Comparison of ENCODE assay signal across 23 mouse cellular contexts in genomic region chr5:123035089-123035488, GRCm38 (mm10). TPM values are rescaled to one million over a fixed set of nuclear protein-coding genes. Genes with fewer than 3 reads are reported as not detected.
DNase-seq lines count a peak whose midpoint lies in the region; ATAC-seq and TF ChIP-seq lines count a peak whose summit lies in the region.
"Had no signal": no experiment of that assay in that cellular context is flagged by ENCODE, and none has a peak within 500 bp of the region (broad histone marks: within the 10 kb centered on the region; RNA-seq: fewer than 3 reads in every experiment).

No protein-coding gene starts in this region.

- no peak overlapping the region for H3K27ac ChIP-seq in liver, embryonic 11.5 days (ENCODE audit: low read depth, low read length)
- peak overlapping the region; percentile 0 for H3K27ac ChIP-seq in liver, embryonic 14.5 days
- peak overlapping the region; percentile 20 for H3K27ac ChIP-seq in stomach, postnatal 0 days (replicated peaks)
- H3K27ac ChIP-seq: forebrain, embryonic 13.5 days; hindbrain, postnatal 0 days; limb, embryonic 13.5 days; macrophage; neural tube, embryonic 13.5 days had no signal

- no peak for TF ChIP-seq CTCF in liver, embryonic 14.5 days (IDR thresholded peaks at IDR 0.05; ENCODE audit: low read depth)
- no peak for TF ChIP-seq CTCF in stomach, postnatal 0 days (IDR thresholded peaks at IDR 0.05; ENCODE audit: low read depth)

- no peak overlapping the region for H3K4me3 ChIP-seq in liver, embryonic 11.5 days (ENCODE audit: low read depth, low read length)
- H3K4me3 ChIP-seq in liver, embryonic 14.5 days (ENCODE audit: insufficient read depth in 1 of 2, low read depth in 2 of 2, low read length in 2 of 2) = no peak overlapping the region
- H3K4me3 ChIP-seq in stomach, postnatal 0 days (ENCODE audit: low read depth, low read length) = no peak overlapping the region
- H3K4me3 ChIP-seq: forebrain, embryonic 13.5 days; gastrocnemius, adult 2 months; limb, embryonic 13.5 days; myocyte; neural tube, embryonic 13.5 days had no signal

- WGBS in liver, embryonic 11.5 days = 92% methylated on average over 4 of the region's 4 CpGs
- WGBS in liver, embryonic 14.5 days (ENCODE audit: insufficient replicate concordance) = 75% methylated on average over 4 of the region's 4 CpGs
- WGBS in stomach, postnatal 0 days = 79% methylated on average over 4 of the region's 4 CpGs

- no peak for DNase-seq in liver, embryonic 11.5 days (ENCODE audit: low spot score)
- no peak for DNase-seq in liver
- DNase-seq in liver, embryonic 14.5 days (ENCODE audit: low read depth in 3 of 3, low spot score in 3 of 3) = no peak
- DNase-seq in stomach, postnatal 0 days (ENCODE audit: low spot score) = no peak
- no peak for DNase-seq in lung, postnatal 4 days
- no peak for DNase-seq in adrenal gland, adult 18-20 months (ENCODE audit: low spot score in 2 of 2)
- no peak for DNase-seq in Muller cell, postnatal 12 days (ENCODE audit: inconsistent ontology term)
- DNase-seq: adrenal gland, adult 2 months; cerebellum, adult 11-12 months; gastrocnemius, adult 2 months; heart, postnatal 10 days; thymus, postnatal 14 days had no signal

- H3K9me3 ChIP-seq in liver, embryonic 11.5 days (ENCODE audit: control insufficient read depth, low read length) = no peaks in the 10 kb centered on the region
- H3K9me3 ChIP-seq in liver, embryonic 14.5 days (ENCODE audit: control insufficient read depth, low read length) = no peaks in the 10 kb centered on the region
- no peaks in the 10 kb centered on the region for H3K9me3 ChIP-seq in stomach, postnatal 0 days (ENCODE audit: control insufficient read depth, low read length)
- H3K9me3 ChIP-seq: forebrain, embryonic 13.5 days; limb, embryonic 13.5 days; neural tube, embryonic 13.5 days had no signal

- ATAC-seq in liver, embryonic 11.5 days (replicated peaks; ENCODE audit: low FRiP score) = no peak
- peak; percentile 70 for ATAC-seq in erythroid progenitor cell, adult 5-6 weeks (replicated peaks; ENCODE audit: low FRiP score, poor library complexity, severe bottlenecking)
- ATAC-seq in liver, embryonic 14.5 days (ENCODE audit: insufficient read depth) = peak; percentile 60
- ATAC-seq in stomach, postnatal 0 days (ENCODE audit: low FRiP score, low TSS enrichment) = peak; percentile 81
- ATAC-seq: forebrain, embryonic 13.5 days; hindbrain, postnatal 0 days; midbrain, embryonic 16.5 days; Patski had no signal

- H3K27me3 ChIP-seq in liver, embryonic 11.5 days (replicated peaks; ENCODE audit: control insufficient read depth, insufficient read depth, low read length) = no peaks in the 10 kb centered on the region
- H3K27me3 ChIP-seq in liver, embryonic 14.5 days (ENCODE audit: control insufficient read depth, insufficient read depth, low read length) = no peaks in the 10 kb centered on the region
- H3K27me3 ChIP-seq in stomach, postnatal 0 days (ENCODE audit: control insufficient read depth, insufficient read depth, low read length) = no peaks in the 10 kb centered on the region
- H3K27me3 ChIP-seq: forebrain, embryonic 13.5 days; limb, embryonic 13.5 days; neural tube, embryonic 13.5 days; Patski had no signal

- H3K4me2 ChIP-seq in liver, embryonic 11.5 days = no peak overlapping the region
- H3K4me2 ChIP-seq in liver, embryonic 14.5 days (ENCODE audit: low read depth) = peak overlapping the region; percentile 4
- H3K4me2 ChIP-seq in stomach, postnatal 0 days (replicated peaks; ENCODE audit: low read depth) = no peak overlapping the region
- H3K4me2 ChIP-seq: forebrain, embryonic 13.5 days; heart, embryonic 11.5 days; limb, embryonic 13.5 days; neural tube, embryonic 13.5 days had no signal

- H3K36me3 ChIP-seq in liver, embryonic 11.5 days (ENCODE audit: control insufficient read depth, insufficient read depth, low read length) = no peaks in the 10 kb centered on the region; the same call in 1 of the 2 replicates
- H3K36me3 ChIP-seq in liver, embryonic 14.5 days (replicated peaks; ENCODE audit: control insufficient read depth, insufficient read depth, low read depth) = no peaks in the 10 kb centered on the region
- no peaks in the 10 kb centered on the region for H3K36me3 ChIP-seq in stomach, postnatal 0 days (ENCODE audit: control insufficient read depth, insufficient read depth, low read length)

- peak overlapping the region; percentile 2; the same call in 1 of the 2 replicates for H3K9ac ChIP-seq in liver, embryonic 11.5 days (ENCODE audit: low read depth, low read length)
- H3K9ac ChIP-seq in liver, embryonic 14.5 days (replicated peaks) = peak overlapping the region; percentile 0; the same call in 1 of the 2 replicates
- no peak overlapping the region for H3K9ac ChIP-seq in stomach, postnatal 0 days (ENCODE audit: low read length)
- H3K9ac ChIP-seq: forebrain, embryonic 13.5 days; limb, embryonic 13.5 days; neural tube, embryonic 13.5 days had no signal

- peaks cover 11% of the 10 kb centered on the region for H3K4me1 ChIP-seq in liver, embryonic 11.5 days (replicated peaks; ENCODE audit: control insufficient read depth, insufficient read depth, low read length)
- peaks cover 14 to 24% of the 10 kb centered on the region in 2 experiments for H3K4me1 ChIP-seq in liver, embryonic 14.5 days (replicated peaks; ENCODE audit: control insufficient read depth in 2 of 2, insufficient read depth in 2 of 2, low read length in 1 of 2)
- H3K4me1 ChIP-seq in stomach, postnatal 0 days (replicated peaks; ENCODE audit: control insufficient read depth, insufficient read depth) = no peaks in the 10 kb centered on the region; the same call in 1 of the 2 replicates

- no peak for TF ChIP-seq EP300 in liver, embryonic 14.5 days (IDR thresholded peaks at IDR 0.05; ENCODE audit: low read depth)
- no peak for TF ChIP-seq EP300 in stomach, postnatal 0 days (optimal IDR thresholded peaks at IDR 0.05)

RNA-seq across cellular contexts. Expression of gene Morn3, which starts 11.7 kb away (rescaled TPM):
- not detected in 2 replicates for polyA plus RNA-seq in liver, embryonic 11.5 days (2014; fragmentation: Nextera tagmentation; extraction: Ambion mirVana)
- not detected in 2 replicates for total RNA-seq in erythroid progenitor cell, adult 5-6 weeks (2015; ENCODE audit: low replicate concordance)
- total RNA-seq in erythroid progenitor cell, adult 5-6 weeks (2017; ENCODE audit: low replicate concordance) = not detected in 2 replicates
- polyA plus RNA-seq in liver, embryonic 14.5 days (2012; rRNA removed) = not detected in 2 replicates
- not detected in 2 replicates for polyA plus RNA-seq in liver, embryonic 14.5 days (2014; fragmentation: Nextera tagmentation; extraction: Ambion mirVana)
- polyA plus RNA-seq in stomach, postnatal 0 days (2015; fragmentation: Nextera tagmentation; extraction: Ambion mirVana) = 0.41 TPM in 1 of 2 replicates, not detected in the other
- not detected for total RNA-seq in adrenal gland, adult 18-20 months (2021)
- total RNA-seq: adrenal gland, adult 2 months; gastrocnemius, adult 2 months; heart, postnatal 10 days; hindbrain, postnatal 0 days; left cerebral cortex, postnatal 14 days had no signal
- polyA plus RNA-seq: adrenal gland, adult 2 months; limb, embryonic 13.5 days; macrophage; myocyte had no signal

RNA-seq across cellular contexts. Expression of gene Orai1, which starts 20.2 kb away (rescaled TPM):
- polyA plus RNA-seq in liver, embryonic 11.5 days (2014; fragmentation: Nextera tagmentation; extraction: Ambion mirVana) = 8.6 and 9.6 TPM in 2 replicates
- total RNA-seq in erythroid progenitor cell, adult 5-6 weeks (2015; ENCODE audit: low replicate concordance) = 5.0 and 24.3 TPM in 2 replicates
- total RNA-seq in erythroid progenitor cell, adult 5-6 weeks (2017; ENCODE audit: low replicate concordance) = 3.5 and 4.0 TPM in 2 replicates
- polyA plus RNA-seq in liver, embryonic 14.5 days (2012; rRNA removed) = 7.4 and 9.2 TPM in 2 replicates
- polyA plus RNA-seq in liver, embryonic 14.5 days (2014; fragmentation: Nextera tagmentation; extraction: Ambion mirVana) = 6.3 and 8.1 TPM in 2 replicates
- polyA plus RNA-seq in stomach, postnatal 0 days (2015; fragmentation: Nextera tagmentation; extraction: Ambion mirVana) = 29.6 TPM in 2 replicates
- 10 to 100 TPM; 10.1 to 11.0 TPM for total RNA-seq in adrenal gland, adult 18-20 months (2021)

RNA-seq across cellular contexts. Expression of gene Tmem120b, which starts 33.1 kb away (rescaled TPM):
- polyA plus RNA-seq in liver, embryonic 11.5 days (2014; fragmentation: Nextera tagmentation; extraction: Ambion mirVana) = 24.3 and 24.8 TPM in 2 replicates
- 85.5 and 100 TPM in 2 replicates for total RNA-seq in erythroid progenitor cell, adult 5-6 weeks (2015; ENCODE audit: low replicate concordance)
- total RNA-seq in erythroid progenitor cell, adult 5-6 weeks (2017; ENCODE audit: low replicate concordance) = 86.8 and 118 TPM in 2 replicates
- polyA plus RNA-seq in liver, embryonic 14.5 days (2012; rRNA removed) = 17.7 and 19.0 TPM in 2 replicates
- polyA plus RNA-seq in liver, embryonic 14.5 days (2014; fragmentation: Nextera tagmentation; extraction: Ambion mirVana) = 18.0 and 18.1 TPM in 2 replicates
- polyA plus RNA-seq in stomach, postnatal 0 days (2015; fragmentation: Nextera tagmentation; extraction: Ambion mirVana) = 8.0 and 9.1 TPM in 2 replicates
- total RNA-seq in adrenal gland, adult 18-20 months (2021) = 10 to 100 TPM; 22.2 to 68.8 TPM

RNA-seq across cellular contexts. Expression of gene Kdm2b, which starts 45.5 kb away (rescaled TPM):
- 46.8 and 48.8 TPM in 2 replicates for polyA plus RNA-seq in liver, embryonic 11.5 days (2014; fragmentation: Nextera tagmentation; extraction: Ambion mirVana)
- 7.5 and 13.0 TPM in 2 replicates for total RNA-seq in erythroid progenitor cell, adult 5-6 weeks (2015; ENCODE audit: low replicate concordance)
- 13.0 and 14.9 TPM in 2 replicates for total RNA-seq in erythroid progenitor cell, adult 5-6 weeks (2017; ENCODE audit: low replicate concordance)
- 8.1 and 10.0 TPM in 2 replicates for polyA plus RNA-seq in liver, embryonic 14.5 days (2012; rRNA removed)
- 11.7 and 12.3 TPM in 2 replicates for polyA plus RNA-seq in liver, embryonic 14.5 days (2014; fragmentation: Nextera tagmentation; extraction: Ambion mirVana)
- polyA plus RNA-seq in stomach, postnatal 0 days (2015; fragmentation: Nextera tagmentation; extraction: Ambion mirVana) = 15.3 and 15.5 TPM in 2 replicates
- 10 to 100 TPM; 13.0 to 13.7 TPM for total RNA-seq in adrenal gland, adult 18-20 months (2021)
